Mouse (Mus musculus) urinary bladder, postnatal 14 days (tissue): ENCODE data around the gene Crb3.
A peak's percentile ranks its signal among the peaks of the same experiment; 100 is the strongest.

Source experiments
- DNase-seq: peaks from one replicate; pipeline ENCODE4 v3.0.0; 2021; ENCODE audit warnings: low spot score

The Crb3 gene

DNA sequence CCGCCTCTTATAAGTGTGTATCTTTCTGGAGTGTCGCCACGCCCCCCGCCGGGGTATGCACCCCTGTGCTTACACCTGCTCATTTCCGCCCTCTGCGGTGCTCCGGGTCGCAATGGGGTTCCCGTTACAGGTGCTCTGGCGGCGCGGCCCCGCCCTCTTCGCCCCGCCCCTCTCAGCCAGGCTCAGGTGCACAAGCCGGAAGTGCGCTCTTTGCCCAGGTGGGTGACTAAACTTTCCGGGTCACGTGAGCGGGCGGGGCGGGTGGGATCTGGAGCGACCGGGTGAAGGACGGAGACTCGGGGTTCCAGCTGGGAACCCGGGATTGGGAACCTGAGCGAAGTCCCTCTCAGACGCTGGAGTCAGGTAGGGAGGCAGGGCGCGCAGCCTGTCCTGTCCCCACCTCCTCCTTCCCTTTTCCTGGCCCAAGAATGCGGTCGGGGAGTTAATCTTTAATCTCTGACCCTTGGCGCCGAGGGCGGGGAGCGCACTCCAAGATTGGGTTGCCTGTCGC lies 3.2 kb downstream of the Crb3 start:
- DNase-seq = peak; percentile 75

GRCm38 (mm10) chr17:57062548-57062947 lies 3.6 kb downstream of the Crb3 start:
- DNase-seq = no peak

DNA sequence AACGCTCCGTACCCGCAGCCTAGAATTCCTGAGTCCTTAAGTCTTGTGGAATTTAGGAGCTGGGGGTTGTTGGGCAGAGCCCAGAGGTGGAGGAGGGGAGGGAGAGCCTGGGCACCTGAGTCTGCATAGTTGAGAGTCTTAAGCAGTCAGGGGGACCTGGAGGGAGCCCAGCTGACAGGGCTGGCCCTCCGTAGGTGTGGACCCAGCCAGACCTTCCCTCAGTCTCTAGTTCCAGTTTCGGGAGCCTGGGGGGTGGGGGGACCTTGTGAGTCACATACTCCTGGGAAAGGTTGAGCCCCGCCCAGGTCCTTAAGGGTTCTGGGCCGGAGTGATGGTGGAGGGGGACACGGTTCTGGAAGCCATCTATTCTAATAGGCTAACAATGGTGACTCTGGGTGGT lies 4.1 kb downstream of the Crb3 start:
- no peak for DNase-seq

- no peak for DNase-seq
These were observed 8.0 kb downstream of the Crb3 start for GRCm38 (mm10) chr17:57066908-57067307.

DNA sequence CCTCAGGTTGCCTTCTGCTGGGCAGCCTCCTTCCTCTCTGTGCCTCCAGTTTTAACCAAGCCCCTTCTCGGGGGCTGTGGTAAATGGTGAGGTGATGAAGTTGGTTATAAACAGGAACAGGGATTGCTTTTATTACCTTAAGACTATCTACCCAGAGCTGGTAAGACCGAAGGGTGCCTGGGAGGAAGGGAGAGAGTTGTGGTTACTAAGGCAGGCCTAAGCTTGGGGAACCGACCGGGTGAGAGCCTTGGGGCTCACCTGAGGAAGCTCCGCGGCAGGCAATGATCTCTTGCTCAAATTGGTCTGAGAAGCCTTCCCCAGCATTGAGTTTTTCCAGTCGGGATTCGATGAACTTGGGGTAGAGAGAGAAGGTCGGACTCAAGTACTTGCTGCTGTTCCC lies 11.4 kb downstream of the Crb3 start:
- DNase-seq = no peak

DNA sequence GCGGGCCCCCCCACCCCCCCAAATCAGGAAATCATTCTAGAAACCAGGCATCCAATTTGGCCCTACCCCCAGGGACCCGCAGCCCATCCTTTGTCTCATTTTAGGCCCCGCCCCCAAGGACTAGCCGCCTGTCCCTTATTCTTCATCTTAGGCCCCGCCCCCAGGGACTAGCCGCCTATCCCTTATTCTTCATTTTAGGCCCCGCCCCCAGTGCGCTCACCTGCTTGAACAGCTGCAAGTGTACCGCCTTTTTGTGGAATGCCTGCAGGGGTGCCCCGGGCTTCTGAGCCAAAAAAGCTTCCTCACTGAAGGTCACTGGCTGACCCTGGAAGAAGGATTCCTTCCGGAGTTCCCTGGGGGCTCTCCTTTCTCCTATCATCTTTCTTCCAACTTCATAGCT lies 11.8 kb downstream of the Crb3 start:
- peak; percentile 42 for DNase-seq

DNA sequence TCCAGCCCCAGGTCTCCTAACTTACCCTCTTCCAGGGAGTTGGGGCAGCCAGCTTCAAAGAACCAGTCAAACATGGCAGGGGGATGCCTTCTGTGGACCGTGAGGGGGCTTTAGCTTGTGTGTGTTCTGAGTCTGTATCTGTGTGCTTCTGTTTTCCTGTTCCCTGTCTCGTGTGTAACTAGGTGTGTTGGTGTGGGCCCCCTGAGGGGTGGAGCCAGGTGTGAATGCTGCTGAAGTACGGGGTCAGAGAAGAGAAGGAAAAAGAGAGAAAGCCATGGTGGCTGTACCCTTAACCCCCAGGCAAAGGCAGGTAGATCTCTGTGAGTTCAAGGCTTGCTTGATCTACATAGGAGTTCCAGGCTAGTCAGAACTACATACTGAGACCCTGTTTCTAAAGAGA lies 18.0 kb downstream of the Crb3 start:
- DNase-seq = no peak

GRCm38 (mm10) chr17:57078336-57078735 lies 19.4 kb downstream of the Crb3 start, which contains the start of gene Dennd1c:
Gene Dennd1c (minus strand): TSS chr17:57078514.
- no peak for DNase-seq

- DNase-seq = no peak
These were observed 21.0 kb downstream of the Crb3 start for GRCm38 (mm10) chr17:57079919-57080318.

DNA sequence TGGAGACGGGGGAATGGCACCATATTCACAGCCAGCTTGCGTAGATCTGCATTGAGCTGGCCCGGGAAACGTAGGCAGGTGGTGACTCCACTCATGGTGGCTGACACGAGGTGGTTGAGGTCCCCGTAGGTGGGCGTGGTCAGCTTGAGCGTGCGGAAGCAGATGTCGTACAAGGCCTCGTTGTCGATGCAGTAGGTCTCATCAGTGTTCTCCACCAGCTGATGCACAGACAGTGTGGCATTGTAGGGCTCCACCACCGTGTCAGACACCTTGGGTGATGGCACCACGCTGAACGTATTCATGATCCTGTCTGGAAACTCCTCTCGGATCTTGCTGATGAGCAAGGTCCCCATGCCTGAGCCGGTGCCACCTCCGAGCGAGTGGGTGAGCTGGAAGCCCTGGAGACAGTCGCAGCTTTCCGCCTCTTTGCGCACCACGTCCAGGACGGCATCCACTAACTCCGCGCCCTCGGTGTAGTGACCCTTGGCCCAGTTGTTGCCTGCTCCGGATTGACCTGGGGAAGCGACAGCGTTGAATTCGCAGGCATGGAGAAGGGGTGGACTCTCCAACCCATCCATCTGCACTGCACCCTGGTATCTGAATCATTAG lies 22.4 kb downstream of the Crb3 start:
- DNase-seq = no peak

DNA sequence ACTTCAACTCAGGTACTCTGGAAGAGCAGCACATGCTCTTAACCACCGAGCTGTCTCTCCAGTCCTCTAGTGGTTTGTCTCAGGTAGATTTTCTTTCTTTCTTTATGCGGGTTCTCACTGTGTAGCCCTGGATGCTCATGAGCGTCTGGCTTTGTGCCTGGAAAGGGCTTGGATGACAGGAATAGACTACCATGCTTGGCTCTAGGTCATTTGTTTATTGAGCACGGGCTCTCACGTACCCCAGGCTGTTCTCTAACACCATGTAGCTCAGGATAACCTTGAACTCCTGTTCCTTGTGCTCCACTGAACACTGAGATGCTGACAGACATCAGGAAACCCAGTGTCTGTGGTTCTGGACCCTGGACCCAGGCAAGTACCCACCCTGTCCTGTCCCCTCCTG lies 23.6 kb downstream of the Crb3 start:
- DNase-seq = no peak

GRCm38 (mm10) chr17:57085970-57086757 lies 27.3 kb downstream of the Crb3 start:
- no peak for DNase-seq

GRCm38 (mm10) chr17:57087049-57087832 lies 28.3 kb downstream of the Crb3 start, which contains the start of gene Tubb4a:
Gene Tubb4a (minus strand): TSS chr17:57087782.
- no peak for DNase-seq

DNA sequence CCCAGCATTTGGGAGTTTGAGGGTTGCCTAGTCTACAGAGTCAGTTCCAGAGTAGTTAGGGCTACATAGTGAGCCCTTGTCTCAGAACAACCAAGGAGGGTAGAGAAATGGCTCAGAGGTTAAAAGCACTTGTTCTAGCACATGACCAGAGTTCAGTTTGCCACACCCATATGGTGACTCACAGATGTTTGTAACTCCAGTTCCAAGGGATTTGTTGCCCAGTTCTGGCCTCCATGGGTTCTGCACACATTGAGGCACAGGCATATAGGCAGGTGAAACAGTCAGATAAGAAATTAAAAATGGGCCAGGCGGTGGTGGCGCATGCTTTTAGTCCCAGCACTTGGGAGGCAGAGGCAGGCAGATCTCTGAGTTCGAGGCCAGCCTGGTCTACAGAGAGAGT lies 35.3 kb downstream of the Crb3 start:
- DNase-seq = no peak

DNA sequence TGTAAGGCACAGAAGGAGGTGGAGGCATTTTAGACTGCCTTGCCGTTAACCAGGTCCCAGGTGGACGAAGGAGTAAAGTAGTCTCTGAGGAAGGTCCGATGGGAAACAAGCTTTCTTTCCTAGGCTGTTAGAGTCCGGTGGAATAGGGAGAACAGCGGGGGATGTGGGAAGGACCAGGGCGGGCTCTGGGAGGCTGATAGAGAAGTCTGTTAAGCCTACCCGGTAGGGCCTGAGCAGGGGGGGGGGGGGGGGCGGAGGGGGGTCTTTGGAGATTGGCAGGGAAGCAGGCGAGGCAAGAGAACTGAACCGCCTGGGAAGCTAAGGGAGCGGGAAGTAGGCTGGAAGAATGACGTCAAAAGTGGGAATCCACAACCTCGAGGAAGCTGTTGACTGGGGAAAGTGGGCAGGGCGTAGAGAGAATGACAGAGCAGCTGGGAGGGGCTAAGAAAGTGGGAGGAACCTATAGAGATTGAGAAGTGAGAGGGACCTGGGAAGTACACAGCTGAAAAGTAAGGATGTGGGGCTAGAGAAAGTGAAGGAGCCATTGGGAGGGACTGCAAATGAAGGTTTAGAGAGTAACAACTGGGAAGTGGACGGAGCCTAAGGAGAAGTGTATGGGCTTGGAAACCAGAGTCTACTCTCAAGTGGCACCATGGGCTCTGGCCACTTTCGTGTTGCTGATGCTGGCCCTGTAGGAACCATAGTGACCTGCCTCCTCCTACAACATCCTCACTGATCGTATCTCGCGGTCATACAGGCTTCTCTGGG lies 37.1 kb downstream of the Crb3 start:
- DNase-seq = peak; percentile 56

- peak; percentile 86 for DNase-seq
These were observed 37.7 kb downstream of the Crb3 start for GRCm38 (mm10) chr17:57096623-57096920.

DNA sequence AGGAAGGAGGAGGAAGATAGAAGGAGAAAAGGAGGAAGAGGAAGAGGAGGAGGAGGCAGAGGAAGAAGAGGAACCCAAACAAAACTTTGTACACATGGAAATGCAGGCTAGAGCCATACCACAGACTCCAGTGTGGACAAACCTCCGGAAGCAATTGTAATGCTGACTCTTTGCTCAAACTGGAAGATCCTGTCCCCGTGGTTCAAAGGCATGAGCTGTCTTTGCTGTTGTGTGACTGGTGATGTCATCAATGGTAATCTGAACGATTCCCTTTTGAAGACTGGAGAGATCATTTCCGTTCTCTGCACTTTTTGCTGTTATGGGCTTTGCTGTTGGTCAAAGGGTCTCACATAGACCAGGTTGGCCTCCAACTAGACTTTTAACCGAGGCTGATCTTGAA lies 39.4 kb downstream of the Crb3 start:
- DNase-seq = no peak

DNA sequence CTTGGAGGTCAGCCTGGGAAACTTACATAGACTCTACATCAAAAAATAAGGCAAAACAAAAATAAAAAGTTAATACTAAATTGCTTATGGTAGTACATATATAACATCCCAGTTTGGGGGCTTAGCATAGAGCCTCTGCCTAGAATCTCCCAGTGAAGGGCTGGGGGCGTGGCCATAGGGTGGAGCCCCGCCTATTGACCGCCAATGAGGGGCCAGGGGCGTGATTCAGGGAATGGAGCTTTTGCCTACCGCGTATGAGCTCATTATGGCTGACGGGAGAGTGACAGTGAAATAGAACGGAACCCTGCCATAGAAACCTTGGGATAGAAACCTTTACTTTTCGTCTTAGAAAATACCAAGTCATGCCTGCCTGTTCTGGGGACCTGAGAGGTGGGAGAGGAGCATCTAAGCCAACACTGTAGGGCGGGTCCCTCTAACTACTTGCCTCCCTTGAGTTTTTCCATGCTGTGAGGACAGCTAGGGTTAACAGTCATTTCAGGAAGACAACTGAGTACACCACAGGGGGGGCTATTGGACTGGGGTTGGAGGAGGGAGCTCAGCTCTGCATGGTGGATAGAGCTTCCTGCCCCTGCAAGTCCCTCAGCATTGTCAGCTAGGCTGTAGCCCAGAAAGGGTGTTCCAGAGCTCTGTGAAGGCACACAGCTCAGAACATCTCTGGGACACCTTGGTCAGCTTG lies 40.9 kb downstream of the Crb3 start:
- no peak for DNase-seq

- no peak for DNase-seq
These were observed 43.4 kb downstream of the Crb3 start for GRCm38 (mm10) chr17:57102276-57102675.

DNA sequence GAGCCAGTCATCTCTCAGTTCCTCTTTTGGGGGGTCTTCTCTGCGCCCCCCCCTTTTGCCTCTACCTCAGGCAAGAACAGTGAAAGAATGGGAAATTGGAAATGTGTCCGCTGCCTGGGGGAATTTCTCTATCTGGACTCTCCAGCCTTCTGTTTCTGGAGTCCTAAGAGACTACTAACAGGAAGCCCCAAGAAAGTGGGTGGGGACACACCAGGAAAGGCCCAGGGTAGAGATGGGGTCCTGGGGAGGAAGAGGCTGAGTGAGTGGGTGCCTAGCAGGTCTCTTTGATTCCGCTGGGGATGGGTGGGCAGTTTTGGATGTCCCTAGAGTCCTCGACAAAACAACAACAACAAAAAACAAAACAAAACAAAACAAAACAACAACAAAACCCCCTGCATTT lies 45.6 kb downstream of the Crb3 start:
- DNase-seq = no peak
